Mouse (Mus musculus) liver, embryonic 11.5 days (tissue): ENCODE data around the gene Ick. TPM values are rescaled to one million over a fixed set of nuclear protein-coding genes. Genes with fewer than 3 reads are reported as not detected.

Experiments
- ATAC-seq: fragments of 200-750 bp; cut with Nextera tagmentation; replicated peaks from 2 replicates; pipeline ENCODE4 v1.8.0; 2017; ENCODE audit warnings: moderate number of reproducible peaks, mild to moderate bottlenecking, moderate TSS enrichment, moderate library complexity; ENCODE audit not compliant: low FRiP score
- DNase-seq: peaks from one replicate; pipeline ENCODE4 v3.0.0-alpha.2; 2017; ENCODE audit warnings: low spot score
- H3K27ac ChIP-seq: fragments of 300-500 bp; sonication (generic); 2 replicates; pipeline ENCODE4 v1.5.1; 2014; ENCODE audit warnings: mild to moderate bottlenecking, low read depth, low read length, control low read depth
- H3K27me3 ChIP-seq: fragments of 300-500 bp; sonication (generic); replicated peaks from 2 replicates; pipeline ENCODE4 v1.6.1; 2014; ENCODE audit warnings: low read length, mixed read lengths; ENCODE audit not compliant: control insufficient read depth, insufficient read depth
- H3K36me3 ChIP-seq: fragments of 300-500 bp; sonication (generic); 2 replicates; pipeline ENCODE4 v1.6.1; 2014; ENCODE audit warnings: mild to moderate bottlenecking, low read length, moderate library complexity, mixed read lengths; ENCODE audit not compliant: control insufficient read depth, insufficient read depth
- H3K4me1 ChIP-seq: fragments of 300-500 bp; sonication (generic); replicated peaks from 2 replicates; pipeline ENCODE4 v1.6.1; 2014; ENCODE audit warnings: low read length, mixed read lengths; ENCODE audit not compliant: control insufficient read depth, insufficient read depth
- H3K4me2 ChIP-seq: fragments of 300-500 bp; sonication (generic); 2 replicates; pipeline ENCODE4 v1.6.1; 2014; ENCODE audit warnings: mild to moderate bottlenecking, control low read depth, moderate library complexity
- H3K4me3 ChIP-seq: fragments of 300-500 bp; sonication (generic); 2 replicates; pipeline ENCODE4 v1.5.1; 2014; ENCODE audit warnings: low read depth, low read length, control low read depth
- H3K9ac ChIP-seq: fragments of 300-500 bp; sonication (generic); 2 replicates; pipeline ENCODE4 v1.6.1; 2014; ENCODE audit warnings: low read depth, low read length, control low read depth
- H3K9me3 ChIP-seq: fragments of 300-500 bp; sonication (generic); 2 replicates; pipeline ENCODE4 v1.6.1; 2016; ENCODE audit warnings: low read length, inconsistent platforms, mixed read lengths; ENCODE audit not compliant: control insufficient read depth
- WGBS: fragments of 180-500 bp; shearing (Covaris S2); extraction: QIAGEN DNeasy Blood & Tissue Kit; methylation state at CpG from one replicate; pipeline ENCODE4 v1.1.7; 2014; 5-methylcytosine and 5-hydroxymethylcytosine counted together
- polyA plus RNA-seq: library from polyadenylated mRNA; unstranded; fragments of >200 nt; fragmentation: Nextera tagmentation; extraction: Ambion mirVana; gene quantifications from 2 replicates; pipeline ENCODE4 v1.2.1, GENCODE M21; 2014

The Ick gene
- polyA plus RNA-seq, 1 experiment from 2014 or later, result 16.7 TPM

DNA sequence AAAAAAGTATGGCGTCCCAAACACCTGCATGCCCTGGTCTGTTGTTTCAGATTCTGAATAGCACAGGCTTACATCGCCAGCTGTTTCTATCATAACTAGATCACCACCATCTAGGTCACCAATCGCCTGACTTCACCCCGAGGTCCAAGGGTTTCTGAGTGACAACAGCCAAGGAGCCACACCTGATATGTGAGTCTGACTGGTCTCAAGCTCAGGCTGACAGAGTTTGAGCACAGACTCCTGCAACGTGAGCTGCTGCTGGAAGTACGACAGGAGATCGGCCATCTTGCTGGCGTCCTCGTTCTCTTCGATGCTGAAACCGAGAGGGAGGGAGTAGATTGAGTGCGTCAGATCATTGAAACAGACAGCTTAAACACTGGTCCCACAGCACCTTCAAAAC is 13.3 kb upstream of the Ick start:
- DNase-seq, result no peak
- H3K4me1 ChIP-seq, result no peaks in the 10 kb centered on the region
- H3K9ac ChIP-seq, result no peak overlapping the region
- H3K9me3 ChIP-seq, result peaks cover 7% of the 10 kb centered on the region; the same call in 1 of the 2 replicates
- ATAC-seq, result no peak
- peaks cover 42% of the 10 kb centered on the region for H3K36me3 ChIP-seq
- 93% methylated on average over 12 of the region's 12 CpGs for WGBS
- H3K27ac ChIP-seq, result no peak overlapping the region
- H3K4me2 ChIP-seq, result no peak overlapping the region
- no peak overlapping the region for H3K4me3 ChIP-seq
- no peaks in the 10 kb centered on the region for H3K27me3 ChIP-seq

DNA sequence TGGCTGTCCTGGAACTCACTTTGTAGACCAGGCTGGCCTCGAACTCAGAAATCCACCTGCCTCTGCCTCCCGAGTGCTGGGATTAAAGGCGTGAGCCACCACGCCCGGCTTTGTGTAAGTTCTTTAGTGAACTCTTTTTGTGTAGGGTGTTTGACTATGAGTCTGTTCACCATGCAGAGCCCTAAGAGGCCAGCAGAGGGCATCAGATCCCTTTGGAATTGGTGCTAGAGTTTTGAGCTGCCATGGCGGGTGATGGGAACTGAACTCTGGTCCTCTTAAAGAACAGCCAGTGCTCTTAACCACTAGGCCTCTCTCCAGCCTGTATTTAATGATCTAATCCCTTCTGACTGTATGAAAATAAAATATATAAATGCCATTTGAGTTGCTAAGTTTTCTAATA is 12.6 kb upstream of the Ick start:
- H3K36me3 ChIP-seq, result peaks cover 46% of the 10 kb centered on the region
- H3K27ac ChIP-seq, result no peak overlapping the region
- no peak overlapping the region for H3K4me2 ChIP-seq
- H3K4me1 ChIP-seq, result peaks cover 4% of the 10 kb centered on the region; the same call in 1 of the 2 replicates
- H3K4me3 ChIP-seq, result no peak overlapping the region
- no peaks in the 10 kb centered on the region for H3K27me3 ChIP-seq
- WGBS, result 90% methylated on average over 5 of the region's 6 CpGs
- ATAC-seq, result no peak
- peaks cover 7% of the 10 kb centered on the region; the same call in 1 of the 2 replicates for H3K9me3 ChIP-seq
- H3K9ac ChIP-seq, result no peak overlapping the region
- DNase-seq, result no peak

DNA sequence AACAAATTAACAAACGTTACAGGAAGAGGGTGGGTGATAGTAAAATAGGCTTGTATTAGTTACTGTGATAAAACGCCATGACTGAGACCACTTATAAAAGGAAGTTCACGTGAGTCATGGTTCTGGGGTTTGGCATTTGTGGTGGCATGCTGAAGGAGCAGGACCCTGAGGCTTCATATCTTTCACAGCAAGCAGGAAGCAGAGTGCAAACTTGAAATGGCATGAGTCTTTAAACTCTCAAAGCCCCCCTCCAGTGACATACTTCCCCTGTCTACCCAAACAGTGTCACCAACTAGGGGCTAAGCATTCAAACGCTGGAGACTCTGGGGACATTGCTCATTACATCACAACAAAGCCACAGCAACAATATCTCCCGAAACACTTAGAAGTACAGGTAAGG is 8.0 kb upstream of the Ick start:
- H3K27ac ChIP-seq, result peak overlapping the region; percentile 48
- DNase-seq, result no peak
- H3K36me3 ChIP-seq, result peaks cover 35% of the 10 kb centered on the region

DNA sequence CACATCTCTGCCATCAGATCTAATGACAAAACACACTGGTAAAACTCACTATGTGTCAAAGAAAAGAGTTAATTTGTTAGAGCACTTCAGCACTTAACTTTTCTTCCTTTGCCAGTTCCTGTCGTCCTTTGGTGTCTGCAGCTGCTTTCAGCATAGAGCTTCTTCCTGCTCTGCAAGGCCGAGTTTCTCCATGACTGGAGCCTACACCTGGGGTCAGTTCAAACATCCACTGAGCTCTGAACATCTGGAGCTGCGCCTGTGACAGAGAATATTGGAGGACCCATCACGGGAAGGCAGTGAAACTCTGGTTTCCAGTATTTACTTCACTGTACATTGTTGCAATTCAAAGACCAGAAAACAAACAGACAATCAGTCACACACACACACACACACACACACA is 7.6 kb upstream of the Ick start:
- DNase-seq, result no peak
- Histone ChIP-seq H3K36me3 (peaks cover 34% of the 10 kb centered on the region), H3K4me2 (no peak overlapping the region), H3K9ac (no peak overlapping the region), H3K4me3 (no peak overlapping the region), H3K4me1 (peaks cover 24% of the 10 kb centered on the region), H3K9me3 (peaks cover 7% of the 10 kb centered on the region; the same call in 1 of the 2 replicates), H3K27me3 (no peaks in the 10 kb centered on the region), H3K27ac (peak overlapping the region; percentile 48)
- whole genome bisulfite sequencing, result 58% methylated on average over 4 of the region's 4 CpGs
- ATAC-seq, result no peak

More for the DNA sequence above, 8.0 kb upstream of the Ick start:
- Histone ChIP-seq H3K4me1 (peaks cover 21% of the 10 kb centered on the region), H3K9ac (no peak overlapping the region), H3K27me3 (no peaks in the 10 kb centered on the region), H3K4me3 (no peak overlapping the region), H3K4me2 (no peak overlapping the region), H3K9me3 (peaks cover 7% of the 10 kb centered on the region; the same call in 1 of the 2 replicates)
- 47% methylated on average over 5 of the region's 5 CpGs for WGBS
- no peak for ATAC-seq

DNA sequence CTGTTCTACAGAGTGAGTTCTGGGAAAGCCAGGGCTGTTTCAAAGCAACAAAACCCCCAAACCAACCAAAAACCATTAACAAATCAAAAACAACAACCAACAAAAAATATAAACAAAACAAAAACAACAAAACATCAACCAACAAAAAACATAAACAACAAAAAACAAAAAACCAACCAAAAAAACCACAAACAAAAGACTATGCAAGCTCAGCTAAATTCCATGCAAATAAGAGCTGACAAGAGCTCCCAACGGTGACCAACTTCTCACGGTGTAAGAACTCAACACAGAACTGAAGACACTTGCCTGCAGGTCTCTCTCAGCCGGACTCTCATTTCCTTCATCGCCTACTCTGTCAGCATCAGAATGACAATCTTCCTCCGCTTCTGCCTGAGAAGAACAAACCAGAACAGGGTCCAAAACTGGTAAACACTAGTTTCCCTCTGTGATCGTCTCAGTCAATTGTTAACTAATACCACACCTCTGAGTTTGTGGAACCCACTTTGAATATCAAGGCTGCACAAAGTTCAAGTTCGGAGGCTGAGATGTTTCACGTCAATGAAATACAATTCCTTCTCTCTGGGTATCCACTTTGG is 4.9 kb upstream of the Ick start:
- peak overlapping the region; percentile 81 for H3K4me2 ChIP-seq
- H3K9ac ChIP-seq, result no peak overlapping the region; the same call in 1 of the 2 replicates
- peaks cover 13% of the 10 kb centered on the region; the same call in 1 of the 2 replicates for H3K36me3 ChIP-seq
- DNase-seq, result no peak
- no peak overlapping the region for H3K4me3 ChIP-seq
- H3K9me3 ChIP-seq, result no peaks in the 10 kb centered on the region
- no peak for ATAC-seq
- WGBS, result 82% methylated on average over 8 of the region's 8 CpGs
- H3K4me1 ChIP-seq, result peaks cover 28% of the 10 kb centered on the region
- H3K27me3 ChIP-seq, result no peaks in the 10 kb centered on the region
- 0 out of 2 replicates have a peak overlapping the region, but pooled peaks have one; percentile 93 for H3K27ac ChIP-seq

DNA sequence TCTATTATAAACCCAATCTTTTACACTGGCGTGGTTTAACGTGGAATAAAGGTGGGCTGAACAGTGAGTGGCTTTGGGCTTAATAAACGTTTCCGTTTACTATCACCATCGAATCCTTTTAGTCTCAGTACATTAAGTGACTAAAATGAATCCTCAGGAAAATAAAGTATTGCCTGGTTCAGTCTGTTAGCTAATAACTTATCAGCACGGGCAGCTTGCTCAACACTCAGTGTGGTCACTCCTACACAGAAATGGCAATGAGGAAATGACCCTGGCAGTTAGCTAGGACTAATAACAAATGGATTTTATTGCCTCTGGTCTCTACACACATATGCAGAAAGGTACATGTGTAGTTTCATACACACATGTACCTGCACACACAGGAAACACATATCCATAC is 4.0 kb upstream of the Ick start:
- Histone ChIP-seq H3K9ac (peak overlapping the region; percentile 58), H3K4me1 (peaks cover 28% of the 10 kb centered on the region), H3K27ac (peak overlapping the region; percentile 93), H3K27me3 (no peaks in the 10 kb centered on the region), H3K4me3 (peak overlapping the region; percentile 85), H3K9me3 (no peaks in the 10 kb centered on the region), H3K4me2 (peak overlapping the region; percentile 81), H3K36me3 (peaks cover 10% of the 10 kb centered on the region; the same call in 1 of the 2 replicates)
- ATAC-seq (0 out of 2 replicates have a peak, but pooled peaks have one; percentile 24), DNase-seq (no peak)
- WGBS, result 51% methylated on average over 6 of the region's 6 CpGs

DNA sequence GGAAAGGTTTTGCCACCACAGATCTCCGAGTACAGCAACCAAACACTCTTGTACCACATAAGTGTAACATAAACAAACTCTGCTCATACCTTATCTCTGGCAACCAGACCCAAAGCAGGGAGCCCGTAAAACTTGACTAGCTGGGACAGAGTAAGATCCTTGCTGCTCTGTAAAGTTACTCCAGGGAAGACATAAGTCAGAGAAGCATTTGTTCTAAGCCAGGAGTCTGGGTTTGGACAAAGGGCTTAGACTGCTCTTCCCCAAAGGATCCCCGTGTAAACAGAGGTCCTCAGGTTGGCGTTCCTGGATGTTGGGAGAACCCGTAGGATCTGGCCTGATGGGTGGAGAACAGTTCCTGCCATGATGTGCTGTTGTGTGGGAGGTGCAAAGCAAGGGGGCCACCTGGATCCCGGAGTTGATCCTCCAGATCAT is 3.5 kb upstream of the Ick start:
- Histone ChIP-seq H3K27me3 (no peaks in the 10 kb centered on the region), H3K4me1 (peaks cover 28% of the 10 kb centered on the region), H3K4me2 (peak overlapping the region; percentile 81), H3K9ac (peak overlapping the region; percentile 58), H3K27ac (peak overlapping the region; percentile 93), H3K4me3 (peak overlapping the region; percentile 85), H3K36me3 (peaks cover 7% of the 10 kb centered on the region; the same call in 1 of the 2 replicates), H3K9me3 (no peaks in the 10 kb centered on the region)
- 34% methylated on average over 6 of the region's 6 CpGs for whole genome bisulfite sequencing
- peak; percentile 58 for DNase-seq
- peak; percentile 77 for ATAC-seq

DNA sequence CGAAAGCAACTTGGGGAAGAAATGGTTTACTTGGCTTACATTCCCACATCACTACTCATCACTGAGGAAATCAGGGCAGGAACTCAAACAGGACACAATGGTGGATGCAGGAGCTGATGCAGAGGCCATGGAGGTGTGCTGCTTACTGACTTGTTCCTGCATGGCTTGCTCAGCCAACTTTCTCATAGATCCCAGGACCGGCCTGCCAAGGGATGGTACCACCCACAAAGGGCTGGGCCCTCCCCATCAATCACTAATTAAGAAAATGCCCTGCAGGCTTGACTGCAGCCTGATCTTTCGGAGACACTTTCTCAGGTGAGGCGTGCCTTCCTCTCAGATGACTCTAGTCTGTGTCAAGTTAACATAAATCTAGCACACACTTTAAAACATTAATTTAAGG is 2.2 kb upstream of the Ick start:
- H3K9me3 ChIP-seq, result no peaks in the 10 kb centered on the region
- DNase-seq (no peak), ATAC-seq (no peak)
- peak overlapping the region; percentile 81 for H3K4me2 ChIP-seq
- peak overlapping the region; percentile 93; the same call in 1 of the 2 replicates for H3K27ac ChIP-seq
- peak overlapping the region; percentile 85 for H3K4me3 ChIP-seq
- 73% methylated on average over 4 of the region's 4 CpGs for WGBS
- no peaks in the 10 kb centered on the region for H3K27me3 ChIP-seq
- H3K4me1 ChIP-seq, result peaks cover 22% of the 10 kb centered on the region
- peak overlapping the region; percentile 32; the same call in 1 of the 2 replicates for H3K9ac ChIP-seq
- H3K36me3 ChIP-seq, result no peaks in the 10 kb centered on the region

DNA sequence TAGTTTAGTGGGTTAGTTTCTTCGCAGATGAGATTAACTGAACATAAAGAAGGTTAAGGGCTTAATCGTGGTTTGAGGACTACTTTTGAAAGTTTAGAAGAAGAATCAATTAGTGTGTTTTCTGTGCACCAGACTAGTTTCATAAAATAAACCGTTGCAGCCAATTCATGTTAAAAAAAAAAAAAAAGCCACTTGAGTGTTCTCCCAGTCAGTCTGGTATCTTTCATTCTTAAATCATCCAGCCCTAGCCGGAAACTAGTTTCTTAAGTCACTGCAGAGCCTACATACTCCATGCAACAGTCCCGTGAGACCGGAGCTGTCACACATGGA is 1.4 kb upstream of the Ick start:
- Histone ChIP-seq H3K27me3 (no peaks in the 10 kb centered on the region), H3K4me1 (peaks cover 19% of the 10 kb centered on the region), H3K36me3 (no peaks in the 10 kb centered on the region), H3K4me2 (peak overlapping the region; percentile 81), H3K27ac (peak overlapping the region; percentile 91), H3K4me3 (peak overlapping the region; percentile 85), H3K9ac (peak overlapping the region; percentile 97), H3K9me3 (no peaks in the 10 kb centered on the region)
- WGBS, result 16% methylated on average over 6 of the region's 6 CpGs
- ATAC-seq, result no peak
- DNase-seq, result no peak
